Mouse (Mus musculus) kidney, embryonic 16.5 days (tissue): ENCODE results near the gene Gpx1. TPM values are rescaled to one million over a fixed set of nuclear protein-coding genes. Genes with fewer than 3 reads are reported as not detected.

Experiments used
- ATAC-seq: fragments of 200-750 bp; cut with Nextera tagmentation; 2 replicates; pipeline ENCODE4 v1.8.0; 2017; ENCODE audit warnings: moderate TSS enrichment; ENCODE audit not compliant: low FRiP score, low TSS enrichment
- H3K27ac ChIP-seq: fragments of 300-500 bp; sonication (generic); 2 replicates; pipeline ENCODE4 v1.5.1; 2014; ENCODE audit warnings: low read length
- H3K27me3 ChIP-seq: fragments of 300-500 bp; sonication (generic); 2 replicates; pipeline ENCODE4 v1.6.1; 2014; ENCODE audit warnings: low read length, control low read depth, mixed read lengths; ENCODE audit not compliant: insufficient read depth
- H3K36me3 ChIP-seq: fragments of 300-500 bp; sonication (generic); 2 replicates; pipeline ENCODE4 v1.6.1; 2014; ENCODE audit warnings: low read length, control low read depth, mixed read lengths; ENCODE audit not compliant: insufficient read depth
- H3K4me1 ChIP-seq: fragments of 300-500 bp; sonication (generic); 2 replicates; pipeline ENCODE4 v1.6.1; 2014; ENCODE audit warnings: low read length, control low read depth, mixed read lengths; ENCODE audit not compliant: insufficient read depth
- H3K4me2 ChIP-seq: fragments of 300-500 bp; sonication (generic); replicated peaks from 2 replicates; pipeline ENCODE4 v1.6.1; 2014; ENCODE audit warnings: low read depth, low read length
- H3K4me3 ChIP-seq: fragments of 300-500 bp; sonication (generic); 2 replicates; pipeline ENCODE4 v1.5.1; 2014; ENCODE audit warnings: mild to moderate bottlenecking, low read length
- H3K9ac ChIP-seq: fragments of 300-500 bp; sonication (generic); replicated peaks from 2 replicates; pipeline ENCODE4 v1.6.1; 2014; ENCODE audit warnings: low read length
- H3K9me3 ChIP-seq: fragments of 300-500 bp; sonication (generic); 2 replicates; pipeline ENCODE4 v1.6.1; 2016; ENCODE audit warnings: low read length, control low read depth
- WGBS: fragments of 180-500 bp; shearing (Covaris S2); extraction: QIAGEN DNeasy Blood & Tissue Kit; methylation state at CpG from one replicate; pipeline ENCODE4 v1.1.7; 2014; 5-methylcytosine and 5-hydroxymethylcytosine counted together
- polyA plus RNA-seq: library from polyadenylated mRNA; unstranded; fragments of >200 nt; fragmentation: Nextera tagmentation; extraction: Ambion mirVana; gene quantifications from 2 replicates; pipeline ENCODE4 v1.2.1, GENCODE M21; 2015

The Gpx1 gene
- polyA plus RNA-seq, 1 experiment from 2014 or later, result 695 TPM

DNA sequence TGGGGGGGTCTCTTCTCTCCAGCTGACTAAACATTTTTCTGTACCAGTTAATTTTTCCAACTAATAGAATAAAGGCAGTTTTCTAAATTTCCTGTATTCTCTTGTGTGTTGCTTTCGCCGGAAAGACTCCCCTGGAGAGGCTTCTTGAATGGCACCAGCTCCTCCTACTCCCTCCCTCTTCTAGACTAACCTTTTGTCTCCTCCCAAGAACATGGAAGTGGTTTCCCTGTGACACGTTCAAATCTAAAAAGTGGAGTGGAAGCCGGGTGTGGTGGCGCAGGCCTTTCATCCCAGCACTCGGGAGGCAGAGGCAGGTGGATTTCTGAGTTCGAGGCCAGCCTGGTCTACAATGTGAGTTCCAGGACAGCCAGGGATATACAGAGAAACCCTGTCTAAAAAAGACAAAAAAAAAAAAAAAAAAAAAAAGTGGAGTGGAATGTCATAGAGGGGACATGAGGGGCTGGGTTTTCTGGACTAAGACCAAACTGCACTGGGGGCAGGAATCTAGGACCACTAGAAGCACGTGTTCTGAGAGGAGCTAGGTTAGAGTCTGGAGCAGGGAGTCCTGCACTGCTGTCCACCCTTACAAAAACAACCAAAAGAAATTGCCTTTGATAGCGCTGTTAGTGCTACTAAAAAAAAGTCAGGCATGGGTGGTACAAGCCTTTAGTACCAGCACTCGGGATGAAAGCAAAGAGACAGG is 704 bp upstream of the Gpx1 start:
- peak overlapping the region; percentile 78; the same call in 1 of the 2 replicates for H3K4me3 ChIP-seq

DNA sequence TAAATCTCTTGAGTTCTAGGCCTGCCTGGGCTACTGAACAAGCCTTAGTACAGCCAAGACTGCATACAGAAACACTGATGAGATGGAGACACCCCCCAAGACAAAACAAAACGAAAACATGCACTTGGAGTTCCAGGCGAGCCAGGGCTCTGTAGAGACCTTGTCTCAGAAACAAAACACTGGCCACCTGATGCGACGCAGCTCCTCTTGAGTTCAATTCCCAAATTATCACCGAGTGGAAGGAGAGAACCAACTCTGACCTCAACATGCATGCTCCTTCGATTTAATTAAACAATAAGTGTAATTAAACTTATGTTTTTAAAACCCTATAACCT is 185 bp upstream of the Gpx1 start:
- Histone ChIP-seq H3K4me2 (peak overlapping the region; percentile 89), H3K9ac (peak overlapping the region; percentile 90), H3K4me1 (peaks cover 35% of the 10 kb centered on the region), H3K36me3 (peaks cover 26% of the 10 kb centered on the region), H3K9me3 (no peaks in the 10 kb centered on the region), H3K4me3 (peak overlapping the region; percentile 78), H3K27me3 (no peaks in the 10 kb centered on the region), H3K27ac (peak overlapping the region; percentile 97)
- WGBS, result 22% methylated on average over 6 of the region's 6 CpGs
- no peak for ATAC-seq

More for the DNA sequence above, 704 bp upstream of the Gpx1 start:
- peak overlapping the region; percentile 90; the same call in 1 of the 2 replicates for H3K9ac ChIP-seq
- H3K27me3 ChIP-seq, result no peaks in the 10 kb centered on the region
- ATAC-seq, result no peak
- peaks cover 35% of the 10 kb centered on the region for H3K4me1 ChIP-seq
- H3K36me3 ChIP-seq, result peaks cover 30% of the 10 kb centered on the region
- 65% methylated on average over 10 of the region's 10 CpGs for WGBS
- H3K9me3 ChIP-seq, result no peaks in the 10 kb centered on the region
- peak overlapping the region; percentile 89 for H3K4me2 ChIP-seq
- peak overlapping the region; percentile 97 for H3K27ac ChIP-seq

DNA sequence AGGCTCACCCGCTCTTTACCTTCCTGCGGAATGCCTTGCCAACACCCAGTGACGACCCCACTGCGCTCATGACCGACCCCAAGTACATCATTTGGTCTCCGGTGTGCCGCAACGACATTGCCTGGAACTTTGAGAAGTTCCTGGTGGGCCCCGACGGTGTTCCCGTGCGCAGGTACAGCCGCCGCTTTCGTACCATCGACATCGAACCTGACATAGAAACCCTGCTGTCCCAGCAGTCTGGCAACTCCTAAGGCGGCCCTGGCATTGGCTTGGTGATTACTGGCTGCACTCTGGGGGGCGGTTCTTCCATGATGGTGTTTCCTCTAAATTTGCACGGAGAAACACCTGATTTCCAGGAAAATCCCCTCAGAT is 1.2 kb downstream of the Gpx1 start:
- peaks cover 35% of the 10 kb centered on the region for H3K4me1 ChIP-seq
- peak overlapping the region; percentile 89 for H3K4me2 ChIP-seq
- 6% methylated on average over 20 of the region's 20 CpGs for WGBS
- H3K9me3 ChIP-seq, result no peaks in the 10 kb centered on the region
- H3K36me3 ChIP-seq, result peaks cover 13% of the 10 kb centered on the region
- peak overlapping the region; percentile 78 for H3K4me3 ChIP-seq
- H3K27ac ChIP-seq, result peak overlapping the region; percentile 97
- H3K9ac ChIP-seq, result peak overlapping the region; percentile 90
- H3K27me3 ChIP-seq, result no peaks in the 10 kb centered on the region
- no peak for ATAC-seq

DNA sequence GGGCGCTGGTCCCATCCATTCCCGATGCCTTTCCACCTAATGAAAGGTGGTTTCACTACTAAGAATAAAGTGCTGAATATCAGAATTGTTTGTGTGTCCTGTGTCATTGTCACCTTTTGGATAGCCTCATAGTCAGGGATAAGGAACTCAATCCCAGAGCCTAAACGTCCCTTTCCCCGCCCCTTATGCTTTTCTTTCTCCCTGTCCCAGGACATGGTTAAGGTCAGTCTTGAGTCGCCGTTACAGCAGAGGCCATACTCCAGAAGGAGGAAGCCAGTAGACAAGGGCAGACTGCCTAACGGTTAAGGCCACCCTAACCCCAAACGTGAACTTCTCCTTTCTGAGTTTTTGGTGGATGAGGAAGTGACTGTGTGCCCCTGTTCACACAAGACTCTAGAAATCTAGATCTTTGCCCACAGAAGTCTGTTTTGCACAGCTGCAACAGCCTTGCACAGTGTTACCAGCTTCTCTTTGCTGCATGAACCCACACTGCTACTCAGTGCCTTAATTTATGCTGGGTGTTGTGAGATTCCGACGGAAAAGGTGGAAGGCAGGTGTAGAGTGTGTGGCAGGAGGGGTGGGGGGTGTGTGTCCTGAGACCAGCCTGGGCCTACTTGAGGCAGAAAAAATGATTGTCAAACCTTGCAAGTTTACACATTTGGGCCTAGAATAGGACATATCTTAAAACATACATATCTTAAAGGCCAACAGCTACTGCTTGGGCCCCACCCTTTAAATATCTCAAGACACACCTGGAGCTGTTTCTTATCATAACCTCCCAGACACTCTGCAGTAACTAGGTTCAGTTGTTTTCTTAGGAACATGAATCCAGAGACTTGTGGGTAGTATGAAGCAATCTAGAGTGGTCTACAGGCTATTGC is 1.8 kb downstream of the Gpx1 start:
- Histone ChIP-seq H3K4me1 (peaks cover 35% of the 10 kb centered on the region), H3K9me3 (no peaks in the 10 kb centered on the region), H3K27ac (peak overlapping the region; percentile 97), H3K9ac (peak overlapping the region; percentile 90), H3K27me3 (no peaks in the 10 kb centered on the region), H3K4me2 (peak overlapping the region; percentile 89), H3K4me3 (peak overlapping the region; percentile 78), H3K36me3 (peaks cover 7% of the 10 kb centered on the region; the same call in 1 of the 2 replicates)
- ATAC-seq, result no peak
- 41% methylated on average over 10 of the region's 10 CpGs for WGBS

DNA sequence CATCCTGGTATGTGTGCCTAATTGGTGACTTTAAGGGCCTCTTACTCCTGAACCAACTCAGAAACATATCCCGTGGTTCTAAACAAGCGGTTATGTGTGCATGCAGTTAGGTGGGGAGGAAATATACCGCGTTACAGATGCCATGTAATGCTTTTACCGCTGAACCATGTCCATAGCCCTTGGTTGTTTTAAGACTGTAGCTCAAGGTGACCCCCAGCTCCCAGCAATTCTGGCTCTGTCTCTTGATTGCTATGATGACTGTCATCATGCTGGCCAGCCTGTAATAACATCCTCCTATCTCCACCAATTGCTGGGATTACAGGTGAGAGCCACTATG is 2.4 kb downstream of the Gpx1 start:
- no peak overlapping the region for H3K4me2 ChIP-seq
- WGBS, result 77% methylated on average over 5 of the region's 5 CpGs
- no peaks in the 10 kb centered on the region for H3K9me3 ChIP-seq

DNA sequence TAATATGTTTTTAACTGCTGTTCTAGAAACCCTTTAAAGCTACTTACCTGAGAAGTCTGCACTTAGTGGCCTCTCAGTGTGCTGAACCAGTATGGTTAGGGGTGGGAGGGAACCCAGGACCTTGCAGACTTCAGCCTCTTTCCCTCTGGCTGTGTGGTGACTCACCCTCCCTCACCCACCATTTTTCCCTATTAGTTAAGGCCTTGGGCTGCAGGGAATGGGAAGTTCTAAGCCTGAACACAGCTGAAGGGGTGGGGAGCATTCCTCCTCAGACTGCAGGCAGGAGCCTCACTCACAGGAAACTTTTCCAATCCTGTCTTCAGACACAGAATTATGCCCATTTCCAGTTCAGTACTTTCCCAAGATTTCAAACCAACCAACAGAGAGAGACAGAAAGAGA is 3.1 kb downstream of the Gpx1 start:
- no peak overlapping the region for H3K9ac ChIP-seq
- H3K36me3 ChIP-seq, result 0 out of 2 replicates have a peak, but pooled peaks cover 2% of the 10 kb centered on the region
- ATAC-seq, result no peak
- no peak overlapping the region for H3K4me3 ChIP-seq
- H3K4me1 ChIP-seq, result peaks cover 43% of the 10 kb centered on the region
- H3K27me3 ChIP-seq, result no peaks in the 10 kb centered on the region
- no peak overlapping the region for H3K4me2 ChIP-seq
- no peaks in the 10 kb centered on the region for H3K9me3 ChIP-seq
- H3K27ac ChIP-seq, result peak overlapping the region; percentile 84

More for the DNA sequence above, 2.4 kb downstream of the Gpx1 start:
- Histone ChIP-seq H3K27ac (no peak overlapping the region; the same call in 1 of the 2 replicates), H3K4me1 (peaks cover 38% of the 10 kb centered on the region), H3K9ac (no peak overlapping the region), H3K27me3 (no peaks in the 10 kb centered on the region), H3K4me3 (peak overlapping the region; percentile 78; the same call in 1 of the 2 replicates), H3K36me3 (0 out of 2 replicates have a peak, but pooled peaks cover 2% of the 10 kb centered on the region)
- ATAC-seq, result no peak

DNA sequence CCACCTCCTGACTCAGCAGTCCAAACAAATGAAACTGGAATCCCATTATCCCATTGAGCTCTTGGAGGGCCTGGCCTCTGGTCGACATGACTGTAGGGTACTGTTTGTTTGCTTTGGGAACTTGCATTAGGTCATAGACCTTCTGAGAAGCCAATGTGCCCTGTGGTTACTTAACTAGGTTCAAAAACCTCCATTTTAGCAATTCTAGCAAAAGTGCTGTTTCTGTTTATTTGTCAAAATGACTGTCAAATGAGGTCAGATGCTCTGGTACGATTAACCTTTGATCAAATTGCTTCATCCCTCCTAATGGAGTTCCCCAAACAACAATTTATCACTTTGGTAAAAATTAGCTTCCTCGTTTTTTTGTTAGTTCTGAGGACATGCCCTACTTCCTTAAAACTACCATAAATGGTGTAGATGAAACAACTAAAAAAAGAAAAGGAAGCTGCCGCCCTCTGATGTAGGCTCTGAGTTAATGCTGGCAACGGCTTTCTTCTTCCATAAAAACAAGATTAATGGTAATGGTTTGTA is 3.7 kb downstream of the Gpx1 start:
- Histone ChIP-seq H3K9ac (no peak overlapping the region), H3K9me3 (no peaks in the 10 kb centered on the region), H3K4me3 (no peak overlapping the region), H3K4me1 (peaks cover 45% of the 10 kb centered on the region), H3K27me3 (no peaks in the 10 kb centered on the region), H3K36me3 (0 out of 2 replicates have a peak, but pooled peaks cover 2% of the 10 kb centered on the region), H3K27ac (peak overlapping the region; percentile 84), H3K4me2 (no peak overlapping the region)
- WGBS, result 31% methylated on average over 5 of the region's 5 CpGs
- no peak for ATAC-seq

DNA sequence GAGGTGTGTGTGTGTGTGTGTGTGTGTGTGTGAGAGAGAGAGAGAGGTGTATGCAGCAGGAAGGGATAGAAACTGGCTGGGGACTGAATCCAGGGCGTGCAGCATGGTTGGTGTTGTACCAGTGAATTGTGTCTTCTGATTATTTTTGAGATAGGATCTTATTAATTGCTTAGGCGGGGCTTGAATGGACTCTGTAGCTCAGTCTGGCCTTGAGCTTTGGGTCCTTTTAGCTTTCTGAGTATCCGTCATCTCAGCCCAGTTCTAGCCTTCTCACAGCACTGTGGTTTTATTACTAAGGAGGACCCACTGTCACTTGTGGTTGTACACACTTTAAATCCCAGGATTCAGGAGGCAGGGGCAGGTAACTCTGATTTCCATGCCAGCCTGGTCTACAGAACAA is 4.6 kb downstream of the Gpx1 start:
- no peaks in the 10 kb centered on the region for H3K27me3 ChIP-seq
- H3K4me2 ChIP-seq, result no peak overlapping the region
- H3K9ac ChIP-seq, result no peak overlapping the region
- H3K4me1 ChIP-seq, result peaks cover 43% of the 10 kb centered on the region
- H3K4me3 ChIP-seq, result no peak overlapping the region
- 69% methylated on average over 3 of the region's 3 CpGs for WGBS
- H3K27ac ChIP-seq, result peak overlapping the region; percentile 5; the same call in 1 of the 2 replicates
- no peak for ATAC-seq
- H3K36me3 ChIP-seq, result no peaks in the 10 kb centered on the region
- H3K9me3 ChIP-seq, result no peaks in the 10 kb centered on the region

DNA sequence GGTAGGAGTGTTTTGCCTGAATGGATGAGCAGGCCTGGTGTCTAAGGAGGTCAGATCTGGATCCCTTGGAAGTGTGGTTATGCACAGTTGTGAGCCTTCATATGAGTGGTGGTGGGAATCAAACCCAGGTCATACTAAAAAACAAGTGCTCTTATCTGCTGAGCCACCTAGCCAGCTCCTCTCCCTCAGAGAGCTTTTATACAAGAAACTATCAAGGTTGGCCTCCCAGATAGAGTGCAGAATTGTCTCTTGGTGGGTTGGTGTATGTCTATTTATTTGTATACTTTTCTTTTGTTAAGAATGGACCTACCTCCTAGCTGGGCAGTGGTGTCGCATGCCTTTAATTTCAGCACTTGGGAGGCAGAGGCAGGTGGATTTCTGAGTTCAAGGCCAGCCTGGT is 5.1 kb downstream of the Gpx1 start:
- H3K4me1 ChIP-seq, result peaks cover 43% of the 10 kb centered on the region
- no peaks in the 10 kb centered on the region for H3K9me3 ChIP-seq
- H3K4me2 ChIP-seq, result no peak overlapping the region
- 100% methylated on average over 1 of the region's 1 CpGs for WGBS
- no peak overlapping the region for H3K9ac ChIP-seq
- H3K4me3 ChIP-seq, result no peak overlapping the region
- H3K27ac ChIP-seq, result peak overlapping the region; percentile 5; the same call in 1 of the 2 replicates
- ATAC-seq, result no peak
- H3K36me3 ChIP-seq, result no peaks in the 10 kb centered on the region
- H3K27me3 ChIP-seq, result no peaks in the 10 kb centered on the region
